Mouse (Mus musculus): ENCODE results near the gene Muc5b.
"Not testable (repeated sequence)": the region's sequence is repeated elsewhere in the genome, so short reads cannot be mapped to it uniquely, and the experiment has no call there.

Gene Muc5b

GRCm38 (mm10) chr7:141838779-141839178, at the start of gene Muc5b:
Gene Muc5b, plus strand, starts transcription at chr7:141839070.
- no peak for DNase-seq (ENCODE audit: low spot score in 2 of 2)

GRCm38 (mm10) chr7:141794251-141794650, 44.6 kb upstream of the Muc5b start:
- no peak for DNase-seq (ENCODE audit: low spot score in 2 of 2)

- DNase-seq (ENCODE audit: low spot score in 2 of 2) = no peak
Measured at GRCm38 (mm10) chr7:141803206-141803605, 35.7 kb upstream of the Muc5b start.

- no peak for DNase-seq (ENCODE audit: low spot score in 2 of 2)
Measured at GRCm38 (mm10) chr7:141805384-141805783, 33.5 kb upstream of the Muc5b start.

- DNase-seq (ENCODE audit: low spot score in 2 of 2) = not testable (repeated sequence)
Measured at GRCm38 (mm10) chr7:141807823-141808222, 31.0 kb upstream of the Muc5b start.

- not testable (repeated sequence) for DNase-seq (ENCODE audit: low spot score in 2 of 2)
Measured at GRCm38 (mm10) chr7:141809933-141810332, 28.9 kb upstream of the Muc5b start.

GRCm38 (mm10) chr7:141813321-141813720, 25.5 kb upstream of the Muc5b start:
- DNase-seq (ENCODE audit: low spot score in 2 of 2) = no peak

- no peak for DNase-seq (ENCODE audit: low spot score in 2 of 2)
Measured at GRCm38 (mm10) chr7:141815361-141815760, 23.5 kb upstream of the Muc5b start.

- DNase-seq (ENCODE audit: low spot score in 2 of 2) = no peak
Measured at GRCm38 (mm10) chr7:141817355-141818075, 21.4 kb upstream of the Muc5b start.

GRCm38 (mm10) chr7:141818267-141818666, 20.6 kb upstream of the Muc5b start:
- no peak for DNase-seq (ENCODE audit: low spot score in 2 of 2)

GRCm38 (mm10) chr7:141822582-141823261, 16.1 kb upstream of the Muc5b start:
- no peak for DNase-seq (ENCODE audit: low spot score in 2 of 2)

- DNase-seq (ENCODE audit: low spot score in 2 of 2) = no peak
Measured at GRCm38 (mm10) chr7:141823699-141824098, 15.2 kb upstream of the Muc5b start.

- DNase-seq (ENCODE audit: low spot score in 2 of 2) = no peak
Measured at GRCm38 (mm10) chr7:141824398-141824797, 14.5 kb upstream of the Muc5b start.

GRCm38 (mm10) chr7:141835941-141836340, 2.9 kb upstream of the Muc5b start:
- DNase-seq (ENCODE audit: low spot score in 2 of 2) = no peak

GRCm38 (mm10) chr7:141836423-141836822, 2.4 kb upstream of the Muc5b start:
- DNase-seq (ENCODE audit: low spot score in 2 of 2) = no peak

- no peak for DNase-seq (ENCODE audit: low spot score in 2 of 2)
Measured at GRCm38 (mm10) chr7:141840354-141840753, 1.5 kb downstream of the Muc5b start.

GRCm38 (mm10) chr7:141861046-141861445, 22.2 kb downstream of the Muc5b start:
- no peak for DNase-seq (ENCODE audit: low spot score in 2 of 2)

- DNase-seq (ENCODE audit: low spot score in 2 of 2) = no peak
Measured at GRCm38 (mm10) chr7:141869644-141870043, 30.8 kb downstream of the Muc5b start.

- no peak for DNase-seq (ENCODE audit: low spot score in 2 of 2)
Measured at GRCm38 (mm10) chr7:141870553-141870952, 31.7 kb downstream of the Muc5b start.

GRCm38 (mm10) chr7:141874891-141875290, 36.0 kb downstream of the Muc5b start:
- no peak for DNase-seq (ENCODE audit: low spot score in 2 of 2)

GRCm38 (mm10) chr7:141878813-141879212, 39.9 kb downstream of the Muc5b start:
- DNase-seq (ENCODE audit: low spot score in 2 of 2) = no peak

GRCm38 (mm10) chr7:141892151-141892550, 53.3 kb downstream of the Muc5b start:
- no peak for DNase-seq (ENCODE audit: low spot score in 2 of 2)

- DNase-seq (ENCODE audit: low spot score in 2 of 2) = no peak
Measured at GRCm38 (mm10) chr7:141901825-141902224, 63.0 kb downstream of the Muc5b start.

Data from urinary bladder, postnatal 4 days (tissue).